Mouse (Mus musculus): ENCODE results near the gene Dnttip1. TPM values are rescaled to one million over a fixed set of nuclear protein-coding genes. Genes with fewer than 3 reads are reported as not detected.

The Dnttip1 gene
- total and polyA plus RNA-seq, 3 experiments: 20.6 to 59.9 TPM; not detected in 1

GRCm38 (mm10) chr2:164817703-164818102 is 71.9 kb downstream of the Dnttip1 start:
- Histone ChIP-seq H3K4me1 (ENCODE audit: control insufficient read depth in 1 of 2, insufficient read depth in 2 of 2, low read length in 2 of 2) (peaks cover 6 to 18% of the 10 kb centered on the region in 2 experiments), H3K36me3 (ENCODE audit: control insufficient read depth in 1 of 2, insufficient read depth in 2 of 2, low read length in 2 of 2) (peaks cover 0 to 13% of the 10 kb centered on the region in 2 experiments; a peak in 2 of 4 replicates), H3K79me2 (ENCODE audit: control insufficient read depth, insufficient read depth, low read length, poor library complexity) (no peaks in the 10 kb centered on the region), H3K27ac (ENCODE audit: control insufficient read depth, low read depth, low read length) (no peak overlapping the region), H3K9ac (ENCODE audit: control insufficient read depth, low read depth, low read length, poor library complexity, severe bottlenecking) (no peak overlapping the region), H3K27me3 (ENCODE audit: control insufficient read depth in 1 of 2, insufficient read depth in 2 of 2, low read length in 2 of 2) (no peaks in the 10 kb centered on the region), H3K4me3 (ENCODE audit: control insufficient read depth in 1 of 2, insufficient read depth in 1 of 2, low read depth in 2 of 2, low read length in 2 of 2) (no peak overlapping the region), H3K9me3 (replicated peaks; ENCODE audit: insufficient read depth, low read length) (no peaks in the 10 kb centered on the region)
- no peak for DNase-seq (ENCODE audit: low read depth, low spot score)
- TF ChIP-seq EP300 (IDR thresholded peaks at IDR 0.05; ENCODE audit: low read depth in 1 of 2, low read length in 2 of 2) (no peak), CTCF (IDR thresholded peaks at IDR 0.05 in 2 of 3, conservative IDR thresholded peaks at IDR 0.05 in 1 of 3; ENCODE audit: control insufficient read depth in 1 of 3, insufficient read depth in 1 of 3, low read depth in 2 of 3, low read length in 3 of 3, poor library complexity in 1 of 3, severe bottlenecking in 1 of 3) (0 out of 6 replicates have a peak, but pooled peaks of 2 of the 3 experiments have one; percentile 6 to 9)

Other genes starting within 250 kb of the Dnttip1 start
- 35.8 and 39.8 TPM in 2 replicates for gene Pigt, start 248.5 kb upstream of the Dnttip1 start, total RNA-seq (2012; rRNA removed)
- gene Pigt, start 248.5 kb upstream of the Dnttip1 start, polyA plus RNA-seq (2012; ENCODE audit: insufficient read depth in 1 of 2, insufficient read length in 2 of 2, low read depth in 1 of 2, low replicate concordance in 2 of 2, missing spikeins in 1 of 2): 100 to 1,000 TPM in 1 of 2 experiments, not detected in 1; 115 TPM
- gene Wfdc2, start 183.6 kb upstream of the Dnttip1 start, total RNA-seq (2012; rRNA removed): not detected in 2 replicates
- gene Wfdc2, start 183.6 kb upstream of the Dnttip1 start, polyA plus RNA-seq (2012; ENCODE audit: insufficient read depth in 1 of 2, insufficient read length in 2 of 2, low read depth in 1 of 2, low replicate concordance in 2 of 2, missing spikeins in 1 of 2): not detected
- gene Spint3, start 172.5 kb upstream of the Dnttip1 start, total RNA-seq (2012; rRNA removed): not detected in 2 replicates
- not detected for gene Spint3, start 172.5 kb upstream of the Dnttip1 start, polyA plus RNA-seq (2012; ENCODE audit: insufficient read depth in 1 of 2, insufficient read length in 2 of 2, low read depth in 1 of 2, low replicate concordance in 2 of 2, missing spikeins in 1 of 2)
- not detected in 2 replicates for gene Wfdc6a, start 160.5 kb upstream of the Dnttip1 start, total RNA-seq (2012; rRNA removed)
- not detected for gene Wfdc6a, start 160.5 kb upstream of the Dnttip1 start, polyA plus RNA-seq (2012; ENCODE audit: insufficient read depth in 1 of 2, insufficient read length in 2 of 2, low read depth in 1 of 2, low replicate concordance in 2 of 2, missing spikeins in 1 of 2)
- gene Eppin, start 152.4 kb upstream of the Dnttip1 start, total RNA-seq (2012; rRNA removed): not detected in 2 replicates
- not detected for gene Eppin, start 152.4 kb upstream of the Dnttip1 start, polyA plus RNA-seq (2012; ENCODE audit: insufficient read depth in 1 of 2, insufficient read length in 2 of 2, low read depth in 1 of 2, low replicate concordance in 2 of 2, missing spikeins in 1 of 2)
- not detected in 2 replicates for gene Wfdc6b, start 132.5 kb upstream of the Dnttip1 start, total RNA-seq (2012; rRNA removed)
- not detected for gene Wfdc6b, start 132.5 kb upstream of the Dnttip1 start, polyA plus RNA-seq (2012; ENCODE audit: insufficient read depth in 1 of 2, insufficient read length in 2 of 2, low read depth in 1 of 2, low replicate concordance in 2 of 2, missing spikeins in 1 of 2)
- not detected in 2 replicates for gene Wfdc8, start 132.4 kb upstream of the Dnttip1 start, total RNA-seq (2012; rRNA removed)
- gene Wfdc8, start 132.4 kb upstream of the Dnttip1 start, polyA plus RNA-seq (2012; ENCODE audit: insufficient read depth in 1 of 2, insufficient read length in 2 of 2, low read depth in 1 of 2, low replicate concordance in 2 of 2, missing spikeins in 1 of 2): not detected
- not detected in 2 replicates for gene Wfdc16, start 107.2 kb upstream of the Dnttip1 start, total RNA-seq (2012; rRNA removed)
- gene Wfdc16, start 107.2 kb upstream of the Dnttip1 start, polyA plus RNA-seq (2012; ENCODE audit: insufficient read depth in 1 of 2, insufficient read length in 2 of 2, low read depth in 1 of 2, low replicate concordance in 2 of 2, missing spikeins in 1 of 2): not detected
- not detected in 2 replicates for gene Wfdc10, start 89.9 kb upstream of the Dnttip1 start, total RNA-seq (2012; rRNA removed)
- not detected for gene Wfdc10, start 89.9 kb upstream of the Dnttip1 start, polyA plus RNA-seq (2012; ENCODE audit: insufficient read depth in 1 of 2, insufficient read length in 2 of 2, low read depth in 1 of 2, low replicate concordance in 2 of 2, missing spikeins in 1 of 2)
- gene Wfdc9, start 89.4 kb upstream of the Dnttip1 start, total RNA-seq (2012; rRNA removed): not detected in 2 replicates
- gene Wfdc9, start 89.4 kb upstream of the Dnttip1 start, polyA plus RNA-seq (2012; ENCODE audit: insufficient read depth in 1 of 2, insufficient read length in 2 of 2, low read depth in 1 of 2, low replicate concordance in 2 of 2, missing spikeins in 1 of 2): not detected
- gene Wfdc11, start 71.9 kb upstream of the Dnttip1 start, total RNA-seq (2012; rRNA removed): not detected in 2 replicates
- gene Wfdc11, start 71.9 kb upstream of the Dnttip1 start, polyA plus RNA-seq (2012; ENCODE audit: insufficient read depth in 1 of 2, insufficient read length in 2 of 2, low read depth in 1 of 2, low replicate concordance in 2 of 2, missing spikeins in 1 of 2): not detected
- 0.12 TPM in 1 of 2 replicates, not detected in the other for gene Wfdc13, start 60.9 kb upstream of the Dnttip1 start, total RNA-seq (2012; rRNA removed)
- gene Wfdc13, start 60.9 kb upstream of the Dnttip1 start, polyA plus RNA-seq (2012; ENCODE audit: insufficient read depth in 1 of 2, insufficient read length in 2 of 2, low read depth in 1 of 2, low replicate concordance in 2 of 2, missing spikeins in 1 of 2): not detected
- gene Spint4, start 47.5 kb upstream of the Dnttip1 start, total RNA-seq (2012; rRNA removed): not detected in 2 replicates
- gene Spint4, start 47.5 kb upstream of the Dnttip1 start, polyA plus RNA-seq (2012; ENCODE audit: insufficient read depth in 1 of 2, insufficient read length in 2 of 2, low read depth in 1 of 2, low replicate concordance in 2 of 2, missing spikeins in 1 of 2): not detected
- gene Spint5, start 30.7 kb upstream of the Dnttip1 start, total RNA-seq (2012; rRNA removed): not detected in 2 replicates
- not detected for gene Spint5, start 30.7 kb upstream of the Dnttip1 start, polyA plus RNA-seq (2012; ENCODE audit: insufficient read depth in 1 of 2, insufficient read length in 2 of 2, low read depth in 1 of 2, low replicate concordance in 2 of 2, missing spikeins in 1 of 2)
- gene Wfdc3, start 52 bp upstream of the Dnttip1 start, total RNA-seq (2012; rRNA removed): 0.20 and 0.31 TPM in 2 replicates
- gene Wfdc3, start 52 bp upstream of the Dnttip1 start, polyA plus RNA-seq (2012; ENCODE audit: insufficient read depth in 1 of 2, insufficient read length in 2 of 2, low read depth in 1 of 2, low replicate concordance in 2 of 2, missing spikeins in 1 of 2): under 1 TPM in 1 of 2 experiments, not detected in 1; 0.40 TPM
- gene Ube2c, start 23.9 kb downstream of the Dnttip1 start, total RNA-seq (2012; rRNA removed): 170 and 177 TPM in 2 replicates
- gene Ube2c, start 23.9 kb downstream of the Dnttip1 start, polyA plus RNA-seq (2012; ENCODE audit: insufficient read depth in 1 of 2, insufficient read length in 2 of 2, low read depth in 1 of 2, low replicate concordance in 2 of 2, missing spikeins in 1 of 2): 100 to 1,000 TPM; 257 to 365 TPM
- not detected in 2 replicates for gene Tnnc2, start 34.0 kb downstream of the Dnttip1 start, total RNA-seq (2012; rRNA removed)
- gene Tnnc2, start 34.0 kb downstream of the Dnttip1 start, polyA plus RNA-seq (2012; ENCODE audit: insufficient read depth in 1 of 2, insufficient read length in 2 of 2, low read depth in 1 of 2, low replicate concordance in 2 of 2, missing spikeins in 1 of 2): not detected
- gene Snx21, start 39.8 kb downstream of the Dnttip1 start, total RNA-seq (2012; rRNA removed): 3.8 and 4.0 TPM in 2 replicates
- gene Snx21, start 39.8 kb downstream of the Dnttip1 start, polyA plus RNA-seq (2012; ENCODE audit: insufficient read depth in 1 of 2, insufficient read length in 2 of 2, low read depth in 1 of 2, low replicate concordance in 2 of 2, missing spikeins in 1 of 2): 1 to 10 TPM in 1 of 2 experiments, not detected in 1; 7.7 TPM
- 32.2 and 40.3 TPM in 2 replicates for gene Acot8, start 58.9 kb downstream of the Dnttip1 start, total RNA-seq (2012; rRNA removed)
- 10 to 100 TPM in 1 of 2 experiments, not detected in 1; 30.9 TPM for gene Acot8, start 58.9 kb downstream of the Dnttip1 start, polyA plus RNA-seq (2012; ENCODE audit: insufficient read depth in 1 of 2, insufficient read length in 2 of 2, low read depth in 1 of 2, low replicate concordance in 2 of 2, missing spikeins in 1 of 2)
- 4.7 and 4.8 TPM in 2 replicates for gene Zswim3, start 59.1 kb downstream of the Dnttip1 start, total RNA-seq (2012; rRNA removed)
- gene Zswim3, start 59.1 kb downstream of the Dnttip1 start, polyA plus RNA-seq (2012; ENCODE audit: insufficient read depth in 1 of 2, insufficient read length in 2 of 2, low read depth in 1 of 2, low replicate concordance in 2 of 2, missing spikeins in 1 of 2): 1 to 10 TPM in 1 of 2 experiments, not detected in 1; 5.9 TPM
- gene Zswim1, start 76.7 kb downstream of the Dnttip1 start, total RNA-seq (2012; rRNA removed): 7.1 and 8.2 TPM in 2 replicates
- gene Zswim1, start 76.7 kb downstream of the Dnttip1 start, polyA plus RNA-seq (2012; ENCODE audit: insufficient read depth in 1 of 2, insufficient read length in 2 of 2, low read depth in 1 of 2, low replicate concordance in 2 of 2, missing spikeins in 1 of 2): 10 to 100 TPM in 1 of 2 experiments, not detected in 1; 17.4 TPM
- 0.42 and 0.50 TPM in 2 replicates for gene Spata25, start 82.6 kb downstream of the Dnttip1 start, total RNA-seq (2012; rRNA removed)
- gene Spata25, start 82.6 kb downstream of the Dnttip1 start, polyA plus RNA-seq (2012; ENCODE audit: insufficient read depth in 1 of 2, insufficient read length in 2 of 2, low read depth in 1 of 2, low replicate concordance in 2 of 2, missing spikeins in 1 of 2): under 1 TPM in 1 of 2 experiments, not detected in 1; 0.13 TPM
- 46.3 and 50.5 TPM in 2 replicates for gene Ctsa, start 86.9 kb downstream of the Dnttip1 start, total RNA-seq (2012; rRNA removed)
- gene Ctsa, start 86.9 kb downstream of the Dnttip1 start, polyA plus RNA-seq (2012; ENCODE audit: insufficient read depth in 1 of 2, insufficient read length in 2 of 2, low read depth in 1 of 2, low replicate concordance in 2 of 2, missing spikeins in 1 of 2): 10 to 100 TPM in 1 of 2 experiments, not detected in 1; 87.7 TPM
- gene Neurl2, start 87.5 kb downstream of the Dnttip1 start, total RNA-seq (2012; rRNA removed): 1.6 and 2.0 TPM in 2 replicates
- gene Neurl2, start 87.5 kb downstream of the Dnttip1 start, polyA plus RNA-seq (2012; ENCODE audit: insufficient read depth in 1 of 2, insufficient read length in 2 of 2, low read depth in 1 of 2, low replicate concordance in 2 of 2, missing spikeins in 1 of 2): 1 to 10 TPM in 1 of 2 experiments, not detected in 1; 2.6 TPM
- 5.2 and 6.8 TPM in 2 replicates for gene Pltp, start 111.7 kb downstream of the Dnttip1 start, total RNA-seq (2012; rRNA removed)
- 10 to 100 TPM in 1 of 2 experiments, not detected in 1; 17.1 TPM for gene Pltp, start 111.7 kb downstream of the Dnttip1 start, polyA plus RNA-seq (2012; ENCODE audit: insufficient read depth in 1 of 2, insufficient read length in 2 of 2, low read depth in 1 of 2, low replicate concordance in 2 of 2, missing spikeins in 1 of 2)
- 46.8 and 47.6 TPM in 2 replicates for gene Pcif1, start 133.3 kb downstream of the Dnttip1 start, total RNA-seq (2012; rRNA removed)
- gene Pcif1, start 133.3 kb downstream of the Dnttip1 start, polyA plus RNA-seq (2012; ENCODE audit: insufficient read depth in 1 of 2, insufficient read length in 2 of 2, low read depth in 1 of 2, low replicate concordance in 2 of 2, missing spikeins in 1 of 2): 100 to 1,000 TPM in 1 of 2 experiments, not detected in 1; 118 TPM
- gene Zfp335, start 165.8 kb downstream of the Dnttip1 start, total RNA-seq (2012; rRNA removed): 12.3 and 12.6 TPM in 2 replicates
- 10 to 100 TPM in 1 of 2 experiments, not detected in 1; 24.1 TPM for gene Zfp335, start 165.8 kb downstream of the Dnttip1 start, polyA plus RNA-seq (2012; ENCODE audit: insufficient read depth in 1 of 2, insufficient read length in 2 of 2, low read depth in 1 of 2, low replicate concordance in 2 of 2, missing spikeins in 1 of 2)
- gene Mmp9, start 194.8 kb downstream of the Dnttip1 start, total RNA-seq (2012; rRNA removed): 0.20 and 0.23 TPM in 2 replicates
- gene Mmp9, start 194.8 kb downstream of the Dnttip1 start, polyA plus RNA-seq (2012; ENCODE audit: insufficient read depth in 1 of 2, insufficient read length in 2 of 2, low read depth in 1 of 2, low replicate concordance in 2 of 2, missing spikeins in 1 of 2): under 1 TPM in 1 of 2 experiments, not detected in 1; 0.19 TPM
- gene Slc12a5, start 214.8 kb downstream of the Dnttip1 start, total RNA-seq (2012; rRNA removed): 0.36 and 0.50 TPM in 2 replicates
- 1 to 10 TPM in 1 of 2 experiments, not detected in 1; 1.3 TPM for gene Slc12a5, start 214.8 kb downstream of the Dnttip1 start, polyA plus RNA-seq (2012; ENCODE audit: insufficient read depth in 1 of 2, insufficient read length in 2 of 2, low read depth in 1 of 2, low replicate concordance in 2 of 2, missing spikeins in 1 of 2)

Data from MEL (cell line).